In genomic region chr1:86491533-86492094, GRCm38 (mm10) we compare ENCODE assay signal across 7 mouse cellular contexts. TPM values are rescaled to one million over a fixed set of nuclear protein-coding genes. Genes with fewer than 3 reads are reported as not detected.
DNase-seq lines count a peak whose midpoint lies in the region; ATAC-seq and TF ChIP-seq lines count a peak whose summit lies in the region.

No protein-coding gene starts in this region.

- TF ChIP-seq CTCF in bone marrow, adult 2 months (IDR thresholded peaks at IDR 0.05; ENCODE audit: control insufficient read depth, insufficient read depth, low read length), result no peak

- no peak overlapping the region for H3K4me2 ChIP-seq in intestine, embryonic 14.5 days (ENCODE audit: low read length)

- ATAC-seq in intestine, embryonic 14.5 days (replicated peaks; ENCODE audit: low FRiP score, low TSS enrichment, low read depth), result no peak

- peak overlapping the region; percentile 22; the same call in 1 of the 2 replicates for H3K9ac ChIP-seq in intestine, embryonic 14.5 days (ENCODE audit: low read length)

- H3K4me3 ChIP-seq in bone marrow, adult 2 months (replicated peaks; ENCODE audit: control insufficient read depth, low read depth, low read length), result no peak overlapping the region
- H3K4me3 ChIP-seq in intestine, embryonic 14.5 days (ENCODE audit: low read depth, low read length), result no peak overlapping the region

- DNase-seq in 416B (ENCODE audit: low read depth), result peak; percentile 59
- DNase-seq in intestine, embryonic 14.5 days (ENCODE audit: low spot score), result no peak
- peak; percentile 52 for DNase-seq in lung, postnatal 14 days
- no peak for DNase-seq in adrenal gland, postnatal 25 days
- DNase-seq in cerebellum, adult 9-11 months, result no peak
- DNase-seq in T-cell, adult 2 months (ENCODE audit: low spot score), result no peak

- no peaks in the 10 kb centered on the region for H3K36me3 ChIP-seq in intestine, embryonic 14.5 days (ENCODE audit: control insufficient read depth, insufficient read depth, low read length)

- H3K9me3 ChIP-seq in intestine, embryonic 14.5 days (ENCODE audit: control insufficient read depth, low read length), result no peaks in the 10 kb centered on the region

- no peak for TF ChIP-seq POLR2A in bone marrow, adult 2 months (IDR thresholded peaks at IDR 0.05; ENCODE audit: borderline replicate concordance, control insufficient read depth, low read depth, low read length)

- H3K4me1 ChIP-seq in bone marrow, adult 2 months (ENCODE audit: control insufficient read depth, insufficient read depth, low read length), result peaks cover 9% of the 10 kb centered on the region; the same call in 1 of the 2 replicates
- H3K4me1 ChIP-seq in intestine, embryonic 14.5 days (replicated peaks; ENCODE audit: control insufficient read depth, insufficient read depth, low read length), result peaks cover 35% of the 10 kb centered on the region

- no peaks in the 10 kb centered on the region for H3K27me3 ChIP-seq in intestine, embryonic 14.5 days (replicated peaks; ENCODE audit: control insufficient read depth, insufficient read depth, low read length)

- WGBS in bone marrow, adult 2 months, result 51% methylated on average over 7 of the region's 7 CpGs
- WGBS in intestine, embryonic 14.5 days, result 29% methylated on average over 7 of the region's 7 CpGs

- H3K27ac ChIP-seq in bone marrow, adult 2 months (ENCODE audit: control insufficient read depth, insufficient read depth, low read depth, low read length, poor library complexity), result peak overlapping the region; percentile 92
- H3K27ac ChIP-seq in intestine, embryonic 14.5 days (ENCODE audit: low read depth), result peak overlapping the region; percentile 83

RNA-seq across cellular contexts. Expression of gene Ptma, which starts 34.9 kb away (rescaled TPM):
- 1,145 and 1,395 TPM in 2 replicates for polyA plus RNA-seq in bone marrow, adult 2 months (2011; ENCODE audit: insufficient read depth, insufficient read length, low replicate concordance, missing spikeins)
- 2,795 and 2,826 TPM in 2 replicates for polyA plus RNA-seq in intestine, embryonic 14.5 days (2014; fragmentation: Nextera tagmentation; extraction: Ambion mirVana)
- total RNA-seq in adrenal gland, postnatal 25 days (2021), result 556 and 574 TPM in 2 replicates

Comparison
In these comparisons a context has a peak if more than half of its experiments do, and no peak if none do; other contexts are left out.
1. DNase-seq: peak in 416B (single experiment) and lung, postnatal 14 days (single experiment); none in intestine, embryonic 14.5 days (single experiment), adrenal gland, postnatal 25 days (single experiment), cerebellum, adult 9-11 months (single experiment) and T-cell, adult 2 months (single experiment).